Mouse (Mus musculus): ENCODE measurements at regions not wholly inside any gene's neighbourhood (a gene's known extent, or its start where the extent isn't known, plus 50 kb on each side); places are given as distances from the start of the nearest gene placed in this dataset.

GRCm38 (mm10) chr10:118978181-118978743 is 108.3 kb upstream of the Dyrk2 start:
- H3K27ac ChIP-seq (replicated peaks) = no peak overlapping the region
- H3K4me3 ChIP-seq (replicated peaks) = no peak overlapping the region
- no peak for ATAC-seq (ENCODE audit: insufficient read depth)
- no peak overlapping the region for H3K4me2 ChIP-seq
- H3K4me1 ChIP-seq (replicated peaks) = no peaks in the 10 kb centered on the region
- no peak overlapping the region for H3K9ac ChIP-seq
- no peaks in the 10 kb centered on the region for H3K9me3 ChIP-seq (replicated peaks)
- 58% methylated on average over 10 of the region's 10 CpGs for WGBS (ENCODE audit: insufficient replicate concordance)
- H3K27me3 ChIP-seq = no peaks in the 10 kb centered on the region
- no peaks in the 10 kb centered on the region for H3K36me3 ChIP-seq (replicated peaks)

GRCm38 (mm10) chr10:118976447-118976846 is 106.4 kb upstream of the Dyrk2 start:
- no peaks in the 10 kb centered on the region for H3K9me3 ChIP-seq (replicated peaks)
- no peak overlapping the region for H3K4me2 ChIP-seq
- H3K27me3 ChIP-seq = no peaks in the 10 kb centered on the region
- H3K9ac ChIP-seq = no peak overlapping the region
- no peak overlapping the region for H3K27ac ChIP-seq (replicated peaks)
- no peak for ATAC-seq (ENCODE audit: insufficient read depth)
- H3K4me1 ChIP-seq (replicated peaks) = no peaks in the 10 kb centered on the region
- no peaks in the 10 kb centered on the region for H3K36me3 ChIP-seq (replicated peaks)
- WGBS (ENCODE audit: insufficient replicate concordance) = 62% methylated on average over 10 of the region's 10 CpGs
- no peak overlapping the region for H3K4me3 ChIP-seq (replicated peaks)

DNA sequence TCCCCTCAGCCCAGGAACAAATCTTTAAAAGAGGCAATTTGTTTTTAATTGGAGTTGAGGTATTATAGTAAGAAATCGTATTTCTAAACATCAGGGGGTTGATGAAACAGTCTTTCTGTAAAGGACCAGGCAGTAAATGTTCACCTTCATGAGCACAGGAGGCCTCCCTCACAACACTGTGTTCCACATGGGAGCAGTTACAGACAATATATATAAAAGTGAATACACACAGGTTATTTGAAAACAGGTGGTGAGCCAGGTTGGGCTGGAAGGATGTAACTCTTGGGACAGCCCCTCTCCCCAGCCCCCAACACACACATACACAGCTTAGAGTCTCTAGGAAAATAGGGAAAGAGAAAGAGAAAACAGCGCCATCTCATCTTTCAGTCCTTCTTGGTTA is 105.8 kb upstream of the Dyrk2 start:
- no peak for ATAC-seq (ENCODE audit: insufficient read depth)
- no peak overlapping the region for H3K4me3 ChIP-seq (replicated peaks)
- no peaks in the 10 kb centered on the region for H3K36me3 ChIP-seq (replicated peaks)
- 68% methylated on average over 2 of the region's 2 CpGs for WGBS (ENCODE audit: insufficient replicate concordance)
- H3K9ac ChIP-seq = no peak overlapping the region
- H3K27ac ChIP-seq (replicated peaks) = no peak overlapping the region
- no peaks in the 10 kb centered on the region for H3K9me3 ChIP-seq (replicated peaks)
- no peak overlapping the region for H3K4me2 ChIP-seq
- H3K4me1 ChIP-seq (replicated peaks) = no peaks in the 10 kb centered on the region
- no peaks in the 10 kb centered on the region for H3K27me3 ChIP-seq

DNA sequence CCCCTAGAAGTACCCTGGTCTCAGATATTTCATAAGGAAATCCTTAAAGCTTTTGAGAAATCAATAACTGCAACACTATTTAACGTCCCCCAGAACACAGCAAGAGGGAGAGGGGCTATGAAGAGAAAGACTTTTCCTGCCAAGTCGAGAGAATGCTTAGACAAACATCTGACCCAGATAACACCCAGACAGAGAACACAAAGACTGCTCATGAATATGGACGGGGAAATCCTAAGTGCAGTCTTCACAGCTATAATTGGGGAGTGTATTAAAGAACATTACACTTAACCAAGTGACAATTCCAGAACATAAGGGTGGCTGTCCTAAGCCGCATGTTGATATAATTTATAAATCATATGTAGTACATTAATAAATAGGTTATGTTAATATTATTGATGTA is 103.3 kb upstream of the Dyrk2 start:
- no peak overlapping the region for H3K4me3 ChIP-seq (replicated peaks)
- H3K9me3 ChIP-seq (replicated peaks) = no peaks in the 10 kb centered on the region
- 48% methylated on average over 4 of the region's 4 CpGs for WGBS (ENCODE audit: insufficient replicate concordance)
- ATAC-seq (ENCODE audit: insufficient read depth) = no peak
- no peaks in the 10 kb centered on the region for H3K4me1 ChIP-seq (replicated peaks)
- no peak overlapping the region for H3K27ac ChIP-seq (replicated peaks)
- H3K9ac ChIP-seq = no peak overlapping the region
- H3K27me3 ChIP-seq = no peaks in the 10 kb centered on the region
- H3K4me2 ChIP-seq = no peak overlapping the region
- H3K36me3 ChIP-seq (replicated peaks) = no peaks in the 10 kb centered on the region

- ATAC-seq (ENCODE audit: insufficient read depth) = no peak
- WGBS (ENCODE audit: insufficient replicate concordance) = 65% methylated on average over 4 of the region's 4 CpGs
These were observed 102.6 kb upstream of the Dyrk2 start for GRCm38 (mm10) chr10:118972626-118973025.

DNA sequence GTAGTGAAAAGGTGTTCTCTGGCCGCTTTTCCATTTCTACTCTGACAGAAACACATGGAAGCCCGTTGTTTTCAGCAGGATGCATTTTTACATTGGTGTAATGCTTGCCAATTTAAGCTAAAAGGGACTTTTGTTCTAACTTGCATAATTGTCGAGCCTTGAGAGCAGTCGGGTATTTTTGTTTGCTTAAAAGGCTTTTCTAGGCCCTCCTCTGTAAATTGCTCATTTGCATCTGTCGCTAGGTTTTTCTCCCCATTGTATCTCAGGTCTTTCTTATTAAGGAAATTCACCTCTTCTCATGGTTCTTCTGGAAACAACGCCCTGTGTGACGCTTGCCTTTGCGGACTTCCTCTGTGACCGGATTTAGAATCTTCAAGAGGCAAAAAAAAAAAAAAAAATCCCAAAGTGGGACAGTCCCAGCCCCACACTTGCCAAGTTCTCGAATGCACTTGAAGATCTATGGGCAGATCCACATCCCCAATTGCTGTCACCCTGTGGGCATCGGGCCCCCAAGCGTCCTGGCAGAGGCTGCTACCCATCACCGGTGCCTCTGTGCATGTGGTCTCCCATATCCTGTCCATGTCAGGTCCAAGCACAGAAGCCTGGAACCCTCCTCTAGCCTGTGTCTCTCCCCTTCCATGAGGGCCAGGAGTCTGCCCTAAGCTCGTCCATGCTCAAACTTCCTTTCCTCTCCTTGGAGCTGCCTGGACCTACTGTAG is 100.6 kb upstream of the Dyrk2 start:
- 62% methylated on average over 14 of the region's 14 CpGs for WGBS (ENCODE audit: insufficient replicate concordance)
- ATAC-seq (ENCODE audit: insufficient read depth) = no peak
- Histone ChIP-seq H3K9ac (no peak overlapping the region), H3K27me3 (no peaks in the 10 kb centered on the region), H3K4me2 (no peak overlapping the region), H3K36me3 (replicated peaks) (no peaks in the 10 kb centered on the region), H3K4me3 (replicated peaks) (no peak overlapping the region), H3K9me3 (replicated peaks) (no peaks in the 10 kb centered on the region), H3K4me1 (replicated peaks) (no peaks in the 10 kb centered on the region), H3K27ac (replicated peaks) (no peak overlapping the region)

More at GRCm38 (mm10) chr10:118972626-118973025, 102.6 kb upstream of the Dyrk2 start:
- H3K9me3 ChIP-seq (replicated peaks) = no peaks in the 10 kb centered on the region
- no peak overlapping the region for H3K9ac ChIP-seq
- H3K36me3 ChIP-seq (replicated peaks) = no peaks in the 10 kb centered on the region
- H3K4me2 ChIP-seq = no peak overlapping the region
- no peak overlapping the region for H3K4me3 ChIP-seq (replicated peaks)
- H3K27ac ChIP-seq (replicated peaks) = no peak overlapping the region
- H3K27me3 ChIP-seq = no peaks in the 10 kb centered on the region
- no peaks in the 10 kb centered on the region for H3K4me1 ChIP-seq (replicated peaks)

DNA sequence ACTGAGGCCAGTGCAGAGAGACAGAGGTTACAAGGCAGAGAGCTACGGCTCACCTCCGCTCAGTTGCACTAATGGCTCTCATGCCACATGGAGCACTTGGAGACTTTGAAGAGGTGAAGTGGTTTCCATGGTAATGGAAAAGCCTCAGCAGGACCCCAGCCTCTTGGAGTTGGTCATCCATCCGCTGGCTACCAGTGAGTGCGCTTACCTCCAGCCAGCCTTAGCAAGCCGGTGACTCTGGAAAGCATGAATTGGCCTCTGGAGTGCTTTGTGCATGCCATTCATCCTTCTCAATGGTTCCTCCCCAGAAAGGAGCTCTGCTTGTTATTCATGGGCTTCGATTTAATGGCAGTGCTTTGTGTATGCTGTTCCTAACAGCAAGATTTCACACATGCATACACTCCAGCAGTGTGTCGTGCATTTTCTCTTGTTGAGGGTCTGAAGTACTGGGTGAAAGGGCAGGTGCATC is 91.7 kb upstream of the Dyrk2 start:
- Histone ChIP-seq H3K4me3 (replicated peaks) (no peak overlapping the region), H3K27ac (replicated peaks) (no peak overlapping the region)
- no peak for ATAC-seq (ENCODE audit: insufficient read depth)

DNA sequence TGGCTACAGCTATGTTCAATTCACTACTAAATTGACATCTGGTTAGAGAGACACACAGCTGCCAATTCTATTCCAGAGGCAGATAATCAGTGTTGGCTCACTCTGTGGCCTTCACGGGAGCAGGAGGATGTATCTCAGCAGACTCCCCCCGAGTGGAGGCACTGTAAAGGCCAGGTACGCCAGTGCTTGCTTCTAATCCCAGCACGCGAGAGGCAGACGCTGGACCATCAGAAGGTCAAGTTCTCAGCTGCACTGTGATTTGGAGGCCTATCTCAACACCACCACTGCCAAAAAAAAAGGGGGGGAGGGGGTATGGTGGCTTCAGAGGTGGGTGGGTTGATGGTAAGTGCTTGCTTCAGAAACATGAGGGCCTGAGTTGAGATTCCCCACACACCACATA is 90.1 kb upstream of the Dyrk2 start:
- 65% methylated on average over 6 of the region's 6 CpGs for WGBS (ENCODE audit: insufficient replicate concordance)
- Histone ChIP-seq H3K9ac (no peak overlapping the region), H3K4me1 (replicated peaks) (no peaks in the 10 kb centered on the region), H3K4me3 (replicated peaks) (no peak overlapping the region), H3K4me2 (no peak overlapping the region), H3K9me3 (replicated peaks) (no peaks in the 10 kb centered on the region), H3K27me3 (no peaks in the 10 kb centered on the region), H3K27ac (replicated peaks) (no peak overlapping the region), H3K36me3 (replicated peaks) (no peaks in the 10 kb centered on the region)
- ATAC-seq (ENCODE audit: insufficient read depth) = no peak

More for the DNA sequence above, 91.7 kb upstream of the Dyrk2 start:
- no peak overlapping the region for H3K4me2 ChIP-seq
- no peaks in the 10 kb centered on the region for H3K27me3 ChIP-seq
- no peaks in the 10 kb centered on the region for H3K4me1 ChIP-seq (replicated peaks)
- no peaks in the 10 kb centered on the region for H3K36me3 ChIP-seq (replicated peaks)
- H3K9me3 ChIP-seq (replicated peaks) = no peaks in the 10 kb centered on the region
- 71% methylated on average over 7 of the region's 7 CpGs for WGBS (ENCODE audit: insufficient replicate concordance)
- no peak overlapping the region for H3K9ac ChIP-seq

DNA sequence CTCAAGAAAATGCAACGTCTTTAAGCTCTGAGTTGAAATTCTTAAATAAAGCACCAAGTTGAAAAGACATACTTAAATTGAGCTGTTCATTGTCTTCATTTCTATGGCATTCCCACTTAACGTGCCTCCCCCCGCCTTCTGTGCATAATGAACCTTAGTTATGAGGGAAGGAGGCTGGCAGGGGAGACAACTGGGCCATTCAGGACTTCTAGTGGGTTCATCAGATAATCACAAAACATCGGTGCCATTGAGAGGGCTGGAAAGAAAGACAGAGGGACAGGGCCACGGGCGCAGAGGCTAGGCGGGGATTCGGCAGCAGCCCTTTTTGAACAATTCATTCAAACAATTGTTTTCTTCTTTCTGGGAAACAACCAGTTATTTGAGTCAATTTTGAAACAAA is 89.6 kb upstream of the Dyrk2 start:
- Histone ChIP-seq H3K27ac (replicated peaks) (no peak overlapping the region), H3K9me3 (replicated peaks) (no peaks in the 10 kb centered on the region), H3K4me3 (replicated peaks) (no peak overlapping the region), H3K27me3 (no peaks in the 10 kb centered on the region), H3K9ac (no peak overlapping the region), H3K4me1 (replicated peaks) (no peaks in the 10 kb centered on the region), H3K4me2 (no peak overlapping the region), H3K36me3 (replicated peaks) (no peaks in the 10 kb centered on the region)
- ATAC-seq (ENCODE audit: insufficient read depth) = no peak
- WGBS (ENCODE audit: insufficient replicate concordance) = 68% methylated on average over 8 of the region's 8 CpGs

GRCm38 (mm10) chr10:118956352-118956751 is 86.3 kb upstream of the Dyrk2 start:
- no peak overlapping the region for H3K4me2 ChIP-seq
- no peaks in the 10 kb centered on the region for H3K4me1 ChIP-seq (replicated peaks)
- ATAC-seq (ENCODE audit: insufficient read depth) = no peak
- no peaks in the 10 kb centered on the region for H3K27me3 ChIP-seq
- H3K9me3 ChIP-seq (replicated peaks) = no peaks in the 10 kb centered on the region
- H3K9ac ChIP-seq = no peak overlapping the region
- H3K36me3 ChIP-seq (replicated peaks) = no peaks in the 10 kb centered on the region
- WGBS (ENCODE audit: insufficient replicate concordance) = 53% methylated on average over 9 of the region's 9 CpGs
- no peak overlapping the region for H3K4me3 ChIP-seq (replicated peaks)
- H3K27ac ChIP-seq (replicated peaks) = no peak overlapping the region

- H3K27me3 ChIP-seq = no peaks in the 10 kb centered on the region
- H3K4me1 ChIP-seq (replicated peaks) = no peaks in the 10 kb centered on the region
- H3K4me2 ChIP-seq = no peak overlapping the region
- H3K9me3 ChIP-seq (replicated peaks) = no peaks in the 10 kb centered on the region
- no peak overlapping the region for H3K9ac ChIP-seq
- no peaks in the 10 kb centered on the region for H3K36me3 ChIP-seq (replicated peaks)
- no peak overlapping the region for H3K27ac ChIP-seq (replicated peaks)
- WGBS (ENCODE audit: insufficient replicate concordance) = 59% methylated on average over 6 of the region's 6 CpGs
- H3K4me3 ChIP-seq (replicated peaks) = no peak overlapping the region
- ATAC-seq (ENCODE audit: insufficient read depth) = no peak
These were observed 83.4 kb upstream of the Dyrk2 start for GRCm38 (mm10) chr10:118953440-118953839.

DNA sequence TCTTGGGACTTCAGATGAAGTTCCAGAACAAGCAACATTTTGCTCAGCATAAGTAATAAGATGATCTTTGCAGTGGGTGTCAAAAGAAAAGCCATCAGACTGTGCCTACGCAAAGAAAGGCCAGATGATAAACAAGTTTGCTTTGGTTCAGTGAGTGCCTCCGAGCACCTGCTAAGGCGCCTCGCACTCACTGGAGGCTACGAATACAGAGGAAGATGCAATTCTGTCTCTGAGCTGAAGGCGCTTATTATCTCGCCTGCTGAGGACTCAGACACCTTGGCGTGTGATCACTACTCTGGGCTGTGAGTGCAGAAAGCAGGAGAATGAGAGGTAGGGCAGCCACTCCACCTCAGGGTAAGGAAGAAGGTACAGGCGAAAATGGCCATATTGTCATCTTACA is 82.7 kb upstream of the Dyrk2 start:
- 80% methylated on average over 9 of the region's 9 CpGs for WGBS (ENCODE audit: insufficient replicate concordance)

More for the DNA sequence above, 82.7 kb upstream of the Dyrk2 start:
- H3K27me3 ChIP-seq = no peaks in the 10 kb centered on the region
- no peak for ATAC-seq (ENCODE audit: insufficient read depth)
- H3K27ac ChIP-seq (replicated peaks) = no peak overlapping the region
- no peak overlapping the region for H3K4me2 ChIP-seq
- no peaks in the 10 kb centered on the region for H3K36me3 ChIP-seq (replicated peaks)
- no peak overlapping the region for H3K9ac ChIP-seq
- H3K4me1 ChIP-seq (replicated peaks) = no peaks in the 10 kb centered on the region
- no peaks in the 10 kb centered on the region for H3K9me3 ChIP-seq (replicated peaks)
- H3K4me3 ChIP-seq (replicated peaks) = no peak overlapping the region
